Mouse (Mus musculus) limb, embryonic 10.5 days (tissue): Measurements from ENCODE around the gene Dhh. TPM values are rescaled to one million over a fixed set of nuclear protein-coding genes. Genes with fewer than 3 reads are reported as not detected.

Experiments used
- DNase-seq: peaks from one replicate; pipeline ENCODE4 v3.0.0-alpha.2; 2017; ENCODE audit warnings: low spot score
- H3K27ac ChIP-seq: fragments of 300-500 bp; sonication (generic); 2 replicates; pipeline ENCODE4 v1.5.1; 2016; ENCODE audit warnings: mild to moderate bottlenecking
- H3K27me3 ChIP-seq: fragments of 300-500 bp; sonication (generic); 2 replicates; pipeline ENCODE4 v1.6.1; 2016; ENCODE audit warnings: low read depth, mild to moderate bottlenecking; ENCODE audit not compliant: poor library complexity, severe bottlenecking
- H3K36me3 ChIP-seq: fragments of 300-500 bp; sonication (generic); 2 replicates; pipeline ENCODE4 v1.6.1; 2016; ENCODE audit warnings: mild to moderate bottlenecking, moderate library complexity
- H3K4me1 ChIP-seq: fragments of 300-500 bp; sonication (generic); 2 replicates; pipeline ENCODE4 v1.6.1; 2016
- H3K4me3 ChIP-seq: fragments of 300-500 bp; sonication (generic); 2 replicates; pipeline ENCODE4 v1.5.1; 2016; ENCODE audit warnings: mild to moderate bottlenecking, moderate library complexity
- H3K9me3 ChIP-seq: fragments of 300-500 bp; sonication (generic); replicated peaks from 2 replicates; pipeline ENCODE4 v1.6.1; 2016; ENCODE audit warnings: mild to moderate bottlenecking
- WGBS: fragments of 180-500 bp; shearing (Covaris S2); methylation state at CpG from one replicate; pipeline ENCODE4 v1.1.7; 2016; 5-methylcytosine and 5-hydroxymethylcytosine counted together
- polyA plus RNA-seq: library from polyadenylated mRNA; unstranded; fragments of >200 nt; fragmentation: Nextera tagmentation; extraction: Ambion mirVana; gene quantifications from 2 replicates; pipeline ENCODE4 v1.2.1, GENCODE M21; 2016

Dhh gene
- polyA plus RNA-seq, 1 experiment from 2014 or later, result 0.46 TPM

DNA sequence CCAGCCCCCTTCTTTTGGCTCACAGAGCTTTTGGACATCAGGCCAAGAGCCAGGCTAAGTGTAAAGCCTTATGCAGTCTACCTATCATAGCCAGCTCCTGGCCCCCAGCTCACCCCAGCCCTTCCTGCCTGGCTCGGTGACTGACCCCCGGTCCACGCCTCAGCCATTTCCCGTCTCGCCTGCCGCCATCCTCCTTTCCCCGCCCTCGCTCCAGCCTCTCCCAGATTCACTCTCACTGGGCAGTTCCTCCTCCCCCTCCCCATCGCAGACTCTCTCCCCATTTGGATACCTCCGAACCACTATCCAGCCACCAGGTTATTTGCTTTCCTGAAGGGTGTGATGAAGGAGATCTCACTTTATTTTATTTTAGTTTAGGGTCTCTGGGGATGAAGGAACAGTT, 845 bp downstream of the Dhh start:
- H3K27ac ChIP-seq, result no peak overlapping the region
- H3K27me3 ChIP-seq, result peaks cover 84% of the 10 kb centered on the region
- peak; percentile 49 for DNase-seq
- peak overlapping the region; percentile 38 for H3K4me3 ChIP-seq
- 2% methylated on average over 10 of the region's 10 CpGs for WGBS
- 0 out of 2 replicates have a peak, but pooled peaks cover 3% of the 10 kb centered on the region for H3K36me3 ChIP-seq
- H3K9me3 ChIP-seq, result no peaks in the 10 kb centered on the region
- H3K4me1 ChIP-seq, result peaks cover 47% of the 10 kb centered on the region

DNA sequence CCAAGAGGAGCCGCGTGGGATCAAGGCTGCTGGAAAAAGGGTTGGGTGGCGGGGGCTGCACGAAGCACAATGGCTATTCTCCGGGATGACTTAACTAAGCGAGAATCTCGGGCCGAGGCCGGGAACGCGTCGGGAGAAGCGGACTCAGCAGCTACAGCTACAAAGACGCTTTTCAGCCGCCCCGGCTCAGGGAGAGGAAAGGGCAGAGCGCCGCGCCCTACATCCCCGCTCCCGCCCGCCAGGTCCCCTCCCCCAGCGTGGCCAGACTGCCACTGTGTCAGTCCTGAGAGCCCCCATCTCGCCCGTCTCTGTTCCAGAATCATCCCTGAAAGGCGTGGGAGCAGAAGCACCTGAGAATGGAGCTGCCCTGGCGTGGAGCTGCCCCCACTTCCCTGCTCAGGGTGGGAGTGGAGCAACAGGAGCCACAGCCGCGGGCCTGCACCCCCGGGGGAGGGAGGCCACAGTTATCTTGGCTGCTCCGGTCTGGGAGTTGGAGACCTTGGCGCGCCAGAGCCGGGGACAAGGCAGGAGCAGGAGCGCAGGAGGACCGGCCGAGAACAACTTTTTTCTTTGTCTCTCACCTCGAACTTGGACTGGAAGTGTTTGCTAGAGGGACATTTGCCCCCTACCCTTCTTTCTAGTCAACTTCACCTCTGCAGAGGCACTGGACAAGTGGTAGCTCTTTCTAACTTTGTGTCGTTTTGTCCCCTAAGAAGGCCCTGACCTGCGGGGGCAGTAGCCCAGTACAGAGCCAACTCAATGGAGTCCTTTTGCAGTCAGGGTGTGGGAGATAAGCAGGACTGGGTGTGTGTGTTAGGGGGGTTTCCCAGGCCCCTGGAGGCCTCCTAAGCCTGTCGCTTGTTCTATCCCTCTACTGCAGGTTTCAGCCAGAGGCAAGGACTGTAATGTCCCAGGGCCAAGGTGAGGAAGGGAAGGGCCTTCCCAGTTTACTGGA, 2.4 kb downstream of the Dhh start:
- DNase-seq, result peak; percentile 70
- H3K4me1 ChIP-seq, result peaks cover 52% of the 10 kb centered on the region
- under 1% methylated on average over 41 of the region's 41 CpGs for WGBS

DNA sequence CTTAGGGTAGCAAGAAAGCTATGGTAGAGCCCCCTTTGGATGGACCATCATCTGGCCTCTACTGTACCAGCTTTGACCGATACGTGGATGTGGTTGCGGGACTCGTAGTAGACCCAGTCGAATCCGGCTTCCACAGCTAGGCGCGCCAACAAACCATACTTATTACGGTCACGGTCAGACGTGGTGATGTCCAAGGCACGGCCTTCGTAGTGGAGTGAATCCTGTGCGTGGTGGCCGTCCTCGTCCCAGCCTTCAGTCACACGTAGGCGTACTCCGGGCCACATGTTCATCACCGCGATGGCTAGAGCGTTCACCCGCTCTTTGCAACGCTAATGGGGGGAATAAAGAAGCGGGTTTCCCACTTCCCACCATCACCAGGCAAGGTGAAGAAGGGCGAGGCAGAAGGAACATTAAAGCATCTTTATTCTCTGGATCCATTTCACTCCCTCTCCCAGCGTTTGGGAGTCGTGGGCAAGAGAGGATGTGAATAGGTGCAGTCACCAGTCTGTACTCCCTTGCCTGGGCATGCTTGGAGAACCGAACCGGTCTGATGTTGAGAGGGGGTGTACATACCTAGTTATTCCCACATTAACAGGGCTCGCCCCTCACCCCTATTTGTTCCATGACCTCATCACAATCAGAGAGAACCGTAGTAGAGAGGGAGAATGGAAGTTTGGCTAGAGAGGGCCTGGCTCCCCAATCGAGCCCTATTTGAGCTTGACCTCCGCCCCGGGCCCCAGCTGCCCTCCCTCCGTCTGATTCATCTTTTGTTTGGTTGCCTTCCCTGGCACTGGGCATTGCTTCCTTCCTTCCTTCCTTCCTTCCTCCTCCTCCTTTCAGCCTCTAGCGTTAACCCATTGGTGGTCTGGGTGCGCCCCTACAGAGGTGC, 3.4 kb downstream of the Dhh start:
- 3% methylated on average over 38 of the region's 38 CpGs for WGBS
- peak overlapping the region; percentile 61 for H3K4me3 ChIP-seq
- H3K4me1 ChIP-seq, result peaks cover 52% of the 10 kb centered on the region
- DNase-seq, result peak; percentile 74
- H3K9me3 ChIP-seq, result no peaks in the 10 kb centered on the region
- H3K27me3 ChIP-seq, result peaks cover 96% of the 10 kb centered on the region
- H3K27ac ChIP-seq, result peak overlapping the region; percentile 77
- H3K36me3 ChIP-seq, result no peaks in the 10 kb centered on the region

More for the DNA sequence above, 2.4 kb downstream of the Dhh start:
- Histone ChIP-seq H3K9me3 (no peaks in the 10 kb centered on the region), H3K36me3 (no peaks in the 10 kb centered on the region), H3K27me3 (peaks cover 100% of the 10 kb centered on the region), H3K27ac (peak overlapping the region; percentile 77), H3K4me3 (peak overlapping the region; percentile 61)

DNA sequence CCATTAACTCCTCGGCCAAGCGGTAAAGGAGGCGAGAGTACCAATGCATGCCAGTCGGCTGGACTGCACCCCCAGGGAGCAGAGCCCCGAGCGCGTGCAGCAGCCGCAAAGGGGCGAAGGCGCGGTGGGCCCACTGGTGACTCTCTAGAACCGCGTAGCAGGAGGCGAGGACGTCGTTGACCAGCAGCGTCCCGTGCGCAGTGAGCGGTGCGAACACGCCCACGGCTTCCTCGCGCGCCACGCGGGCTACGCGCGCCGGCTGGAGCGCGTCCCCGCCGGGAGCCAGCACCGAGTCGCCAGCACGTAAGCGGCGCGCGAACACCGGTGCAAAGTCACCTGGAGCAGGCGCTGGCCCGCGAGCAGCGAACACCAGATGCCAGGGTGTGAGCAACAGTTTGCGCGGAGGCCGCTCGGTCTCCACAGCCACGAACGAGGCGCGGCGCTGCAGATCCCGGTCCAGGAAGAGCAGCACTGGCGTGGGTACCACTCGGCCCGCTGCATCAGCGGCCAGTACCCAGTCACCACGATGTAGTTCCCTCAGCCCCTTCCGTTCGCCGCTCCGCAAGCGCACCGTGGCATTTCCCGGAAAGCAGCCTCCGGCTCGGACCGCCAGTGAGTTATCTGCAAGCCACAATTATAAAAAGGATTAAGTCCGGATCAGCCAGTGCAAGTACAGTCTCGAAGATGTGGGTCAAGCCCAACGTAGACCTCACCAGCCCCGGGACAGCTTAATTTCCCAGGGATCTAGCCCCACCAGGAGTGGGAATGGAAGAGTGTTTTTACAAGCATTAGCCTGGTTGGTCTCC, 4.2 kb downstream of the Dhh start, which contains the start of gene Rhebl1:
Gene Rhebl1 (minus strand): TSS at position 601 of the 806 bp plus-strand sequence.
- DNase-seq, result no peak
- H3K4me3 ChIP-seq, result peak within 1 kb of the TSS; percentile 61
- peak within 1 kb of the TSS; percentile 77; the same call in 1 of the 2 replicates for H3K27ac ChIP-seq
- WGBS, result under 1% methylated on average over 77 of the region's 77 CpGs
- no peaks in the 10 kb centered on the region for H3K9me3 ChIP-seq
- H3K27me3 ChIP-seq, result peaks cover 87% of the 10 kb centered on the region
- peaks cover 52% of the 10 kb centered on the region for H3K4me1 ChIP-seq
- H3K36me3 ChIP-seq, result no peaks in the 10 kb centered on the region

DNA sequence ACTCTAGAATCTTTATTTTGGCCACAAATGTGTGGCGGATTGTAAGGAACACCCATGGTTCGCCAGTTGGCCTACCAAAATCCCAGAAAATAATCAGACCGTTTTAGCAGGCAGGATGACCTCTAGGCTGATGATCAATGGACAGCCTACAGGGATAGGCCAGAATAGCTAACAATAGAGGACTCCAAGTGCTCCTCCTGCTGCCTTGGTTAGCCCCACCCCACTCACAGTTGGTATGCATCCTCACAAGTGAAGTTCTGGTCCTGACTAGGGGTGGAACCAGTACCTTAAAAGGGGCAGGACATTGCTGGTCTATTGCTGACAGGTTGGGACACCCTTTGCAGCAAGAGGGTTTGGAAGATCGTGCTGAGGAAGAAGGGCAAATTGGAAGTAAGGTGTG, 5.3 kb downstream of the Dhh start:
- Histone ChIP-seq H3K27ac (no peak overlapping the region), H3K4me1 (peaks cover 45% of the 10 kb centered on the region), H3K36me3 (no peaks in the 10 kb centered on the region), H3K27me3 (peaks cover 76% of the 10 kb centered on the region), H3K4me3 (no peak overlapping the region; the same call in 1 of the 2 replicates), H3K9me3 (no peaks in the 10 kb centered on the region)
- WGBS, result 43% methylated on average over 4 of the region's 4 CpGs
- DNase-seq, result no peak

DNA sequence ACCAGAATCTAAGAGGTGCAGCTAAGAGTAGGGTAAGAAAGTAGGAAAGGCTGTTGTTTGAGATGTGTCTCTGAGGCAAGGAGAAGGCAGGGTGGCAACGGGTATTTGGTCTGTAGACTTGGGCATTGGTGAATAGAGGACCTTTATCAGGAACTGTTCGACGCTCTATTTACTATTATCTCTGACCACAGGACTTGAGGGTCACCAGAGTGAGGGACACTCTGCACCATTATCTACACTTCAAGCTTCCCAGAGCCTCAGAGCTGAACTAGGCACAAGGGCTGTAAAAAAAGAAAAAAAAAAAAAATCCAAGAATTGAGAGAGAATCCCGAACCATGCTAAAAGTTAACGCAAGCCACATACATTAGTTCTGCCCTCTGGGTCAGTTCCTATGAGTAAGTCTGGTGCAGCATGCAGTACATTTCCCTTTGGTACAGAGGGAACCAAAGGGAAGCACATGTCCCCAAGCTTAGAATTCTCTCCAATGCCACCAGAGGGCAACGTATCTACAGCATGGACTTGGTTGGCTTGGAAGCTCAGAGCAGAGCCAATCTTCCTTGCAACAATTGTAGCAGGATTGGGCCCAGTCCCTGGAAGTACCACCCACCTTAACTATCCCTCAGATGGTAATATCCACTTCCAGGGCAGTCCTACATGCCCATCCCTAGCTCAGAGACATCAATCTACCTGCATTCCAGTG, 6.3 kb downstream of the Dhh start:
- H3K27ac ChIP-seq, result no peak overlapping the region
- WGBS, result 49% methylated on average over 6 of the region's 6 CpGs
- H3K27me3 ChIP-seq, result peaks cover 66% of the 10 kb centered on the region
- H3K9me3 ChIP-seq, result no peaks in the 10 kb centered on the region
- H3K4me1 ChIP-seq, result peaks cover 35% of the 10 kb centered on the region
- no peak overlapping the region for H3K4me3 ChIP-seq
- DNase-seq, result peak; percentile 57
- H3K36me3 ChIP-seq, result no peaks in the 10 kb centered on the region

DNA sequence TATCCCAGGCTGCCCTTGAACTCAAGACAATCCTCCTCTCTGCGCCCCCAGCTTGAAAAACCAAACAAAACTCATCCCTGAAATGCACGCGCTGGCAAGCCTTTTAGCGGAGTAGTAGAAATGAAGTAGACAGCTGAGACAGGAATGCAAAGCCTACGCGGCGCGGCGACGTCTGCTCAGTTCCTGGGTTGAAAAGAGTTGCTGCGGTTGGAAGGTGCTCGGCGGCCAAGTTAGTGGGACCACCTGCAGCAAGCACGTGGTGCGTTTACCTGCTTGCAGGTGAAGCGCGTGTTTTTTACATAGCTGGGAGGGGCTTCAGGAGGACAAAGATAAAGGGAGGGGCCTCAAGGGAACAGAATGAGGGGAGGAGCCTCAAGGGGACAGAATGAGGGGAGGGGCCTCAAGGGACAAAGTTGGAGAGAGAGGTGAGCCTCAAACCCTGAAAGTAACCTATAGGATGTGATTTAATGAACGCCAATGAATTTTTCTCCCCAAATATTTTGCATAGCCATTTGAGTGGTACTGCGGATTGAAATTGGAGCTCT, 7.1 kb downstream of the Dhh start:
- no peak for DNase-seq
- Histone ChIP-seq H3K4me1 (peaks cover 33% of the 10 kb centered on the region), H3K27ac (no peak overlapping the region), H3K36me3 (no peaks in the 10 kb centered on the region), H3K4me3 (peak overlapping the region; percentile 28), H3K27me3 (peaks cover 59% of the 10 kb centered on the region), H3K9me3 (no peaks in the 10 kb centered on the region)
- 10% methylated on average over 19 of the region's 19 CpGs for WGBS

DNA sequence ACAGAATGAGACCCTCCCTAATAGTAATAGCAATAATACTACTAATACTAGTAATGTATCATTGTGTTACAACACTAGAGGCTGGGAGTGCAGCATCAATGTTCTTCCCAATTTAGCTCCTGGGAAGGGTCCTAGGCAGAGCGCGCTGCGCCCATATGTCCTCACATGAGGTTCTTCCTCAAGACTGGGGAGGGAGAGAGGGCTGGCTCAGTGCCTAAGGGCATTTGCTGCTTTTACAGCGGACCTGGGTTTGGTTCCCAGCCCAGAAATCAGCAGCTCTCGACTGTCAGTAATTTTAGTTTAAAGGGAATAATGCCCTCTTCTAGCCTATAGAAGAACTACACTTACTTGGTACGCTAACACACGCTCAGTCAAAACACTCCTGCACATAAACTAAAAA, 10.8 kb downstream of the Dhh start:
- Histone ChIP-seq H3K4me1 (peaks cover 8% of the 10 kb centered on the region), H3K27ac (no peak overlapping the region)

DNA sequence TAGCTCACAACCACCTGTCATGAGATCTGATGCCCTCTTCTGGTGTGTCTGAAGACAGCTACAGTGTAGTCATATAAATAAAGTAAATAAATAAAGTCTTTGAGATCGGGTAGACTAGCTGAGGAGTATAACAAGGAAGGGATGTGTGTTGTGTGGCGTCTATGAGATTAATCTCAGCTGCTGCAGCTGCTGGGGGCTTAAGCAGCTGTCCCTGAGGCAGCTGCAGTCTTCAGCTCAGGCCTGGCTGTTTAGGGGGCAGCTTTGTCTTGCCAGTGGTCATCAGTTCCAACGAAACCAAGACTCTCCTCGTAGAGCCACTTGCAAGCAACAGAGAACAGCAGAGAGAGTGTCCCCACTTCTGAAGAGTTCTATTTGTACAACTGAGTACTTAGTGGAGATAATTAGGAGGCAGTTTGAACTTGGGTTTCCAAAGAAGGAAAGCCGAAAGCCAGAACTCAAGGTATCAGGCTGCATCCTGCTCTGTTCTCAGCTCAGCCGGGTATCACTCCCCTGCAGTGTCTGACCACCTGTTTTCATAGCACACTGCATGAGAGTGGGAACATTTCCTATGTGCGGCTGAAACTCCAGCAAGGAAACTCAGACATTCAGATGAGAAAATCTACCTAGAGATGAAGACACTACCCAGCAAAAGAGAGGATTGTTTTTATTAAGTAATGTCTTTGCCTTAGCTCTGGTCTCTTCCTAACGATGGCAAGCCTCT, 11.5 kb downstream of the Dhh start:
- DNase-seq, result no peak
- H3K27ac ChIP-seq, result no peak overlapping the region
- WGBS, result 72% methylated on average over 8 of the region's 8 CpGs
- no peaks in the 10 kb centered on the region for H3K9me3 ChIP-seq
- H3K4me3 ChIP-seq, result no peak overlapping the region
- peaks cover 14% of the 10 kb centered on the region for H3K27me3 ChIP-seq
- H3K4me1 ChIP-seq, result peaks cover 15% of the 10 kb centered on the region
- H3K36me3 ChIP-seq, result no peaks in the 10 kb centered on the region

More for the DNA sequence above, 10.8 kb downstream of the Dhh start:
- Histone ChIP-seq H3K27me3 (peaks cover 21% of the 10 kb centered on the region), H3K36me3 (no peaks in the 10 kb centered on the region), H3K4me3 (no peak overlapping the region), H3K9me3 (no peaks in the 10 kb centered on the region)
- no peak for DNase-seq
- WGBS, result 81% methylated on average over 7 of the region's 7 CpGs

DNA sequence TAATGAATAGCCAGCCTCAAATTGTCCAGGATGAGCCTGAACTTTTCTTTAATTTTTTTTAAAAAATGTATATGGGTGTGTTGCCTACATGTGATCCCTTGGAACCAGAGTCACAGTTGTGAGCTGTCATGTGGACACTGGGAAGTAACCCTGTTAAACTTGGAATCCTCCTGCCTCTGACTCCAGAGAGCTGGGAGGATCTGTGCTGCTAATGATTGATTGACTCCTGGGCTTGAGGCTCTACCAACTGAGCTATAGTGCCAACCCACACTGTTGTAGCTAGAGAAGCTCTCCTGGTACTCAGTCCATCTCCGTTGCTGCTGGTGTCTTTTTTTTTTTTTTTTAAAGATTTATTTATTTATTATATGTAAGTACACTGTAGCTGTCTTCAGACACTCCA, 14.2 kb downstream of the Dhh start:
- H3K27ac ChIP-seq, result no peak overlapping the region
- WGBS, result 81% methylated on average over 1 of the region's 1 CpGs
- H3K36me3 ChIP-seq, result peaks cover 6% of the 10 kb centered on the region
- DNase-seq, result no peak
- H3K4me1 ChIP-seq, result peaks cover 31% of the 10 kb centered on the region
- H3K9me3 ChIP-seq, result no peaks in the 10 kb centered on the region
- H3K27me3 ChIP-seq, result no peaks in the 10 kb centered on the region
- no peak overlapping the region for H3K4me3 ChIP-seq

DNA sequence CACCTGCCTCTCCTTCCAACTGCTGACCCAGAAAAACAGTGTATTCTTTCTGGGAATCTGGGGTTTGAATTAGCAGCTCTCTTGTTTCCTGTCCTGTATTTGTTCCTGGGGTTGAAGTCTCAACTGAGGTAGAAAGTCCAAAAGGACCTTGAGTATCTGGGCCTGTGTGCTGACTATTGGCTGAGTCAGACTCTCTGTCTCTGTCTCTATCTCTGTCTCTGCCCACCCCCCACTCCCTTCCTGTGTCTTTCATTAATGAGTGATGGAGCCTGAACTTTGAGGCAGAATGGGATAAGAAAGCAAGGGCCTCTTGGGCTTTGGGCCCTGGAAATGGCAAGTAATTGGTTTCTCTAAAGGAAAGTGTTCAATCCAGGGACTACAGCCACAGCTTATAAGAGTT, 14.7 kb downstream of the Dhh start:
- peaks cover 31% of the 10 kb centered on the region for H3K4me1 ChIP-seq
- no peaks in the 10 kb centered on the region for H3K27me3 ChIP-seq
- no peaks in the 10 kb centered on the region for H3K9me3 ChIP-seq
- no peak overlapping the region for H3K27ac ChIP-seq
- peaks cover 11% of the 10 kb centered on the region for H3K36me3 ChIP-seq
- H3K4me3 ChIP-seq, result no peak overlapping the region
- no peak for DNase-seq
